Mouse (Mus musculus): Measurements from ENCODE around the gene Ap1g2. TPM values are rescaled to one million over a fixed set of nuclear protein-coding genes. Genes with fewer than 3 reads are reported as not detected.

Gene Ap1g2
- polyA plus RNA-seq, 1 experiment from 2014 or later, result 26.1 TPM

DNA sequence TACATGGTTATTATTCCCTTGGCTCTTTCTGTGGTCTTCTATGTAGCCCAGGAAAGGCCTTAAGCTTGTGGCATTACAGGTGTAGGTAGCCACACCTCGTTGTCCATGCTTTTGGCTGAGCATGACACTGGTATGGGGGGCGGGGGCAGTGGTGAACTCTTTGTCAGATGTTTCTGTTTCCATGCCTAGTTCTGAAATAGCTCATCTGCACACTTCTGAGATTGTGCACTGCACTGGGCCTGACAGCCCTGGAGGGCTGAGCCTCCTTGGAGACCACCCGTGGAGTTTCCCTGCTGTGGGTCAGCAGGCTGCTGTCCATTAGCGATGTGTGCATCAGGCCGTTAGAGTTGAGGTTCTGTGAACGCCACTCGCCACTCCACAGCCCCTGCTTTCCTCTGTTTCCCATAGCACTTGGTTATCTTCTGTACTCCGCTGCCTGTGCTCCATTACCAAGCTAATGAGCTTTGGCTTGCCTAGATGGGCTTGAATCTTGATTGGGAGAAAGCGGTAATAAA is 9.8 kb downstream of the Ap1g2 start:
- DNase-seq, result no peak
- WGBS (ENCODE audit: insufficient replicate concordance), result 70% methylated on average over 9 of the region's 9 CpGs
- peaks cover 46% of the 10 kb centered on the region for H3K4me1 ChIP-seq (replicated peaks)
- peaks cover 42% of the 10 kb centered on the region for H3K36me3 ChIP-seq
- ATAC-seq (ENCODE audit: low read depth), result no peak
- H3K9me3 ChIP-seq (replicated peaks), result no peaks in the 10 kb centered on the region
- H3K27me3 ChIP-seq, result no peaks in the 10 kb centered on the region
- no peak overlapping the region for H3K4me3 ChIP-seq (replicated peaks)
- H3K27ac ChIP-seq, result peak overlapping the region; percentile 34; the same call in 1 of the 2 replicates
- H3K9ac ChIP-seq, result no peak overlapping the region
- no peak overlapping the region; the same call in 1 of the 2 replicates for H3K4me2 ChIP-seq

DNA sequence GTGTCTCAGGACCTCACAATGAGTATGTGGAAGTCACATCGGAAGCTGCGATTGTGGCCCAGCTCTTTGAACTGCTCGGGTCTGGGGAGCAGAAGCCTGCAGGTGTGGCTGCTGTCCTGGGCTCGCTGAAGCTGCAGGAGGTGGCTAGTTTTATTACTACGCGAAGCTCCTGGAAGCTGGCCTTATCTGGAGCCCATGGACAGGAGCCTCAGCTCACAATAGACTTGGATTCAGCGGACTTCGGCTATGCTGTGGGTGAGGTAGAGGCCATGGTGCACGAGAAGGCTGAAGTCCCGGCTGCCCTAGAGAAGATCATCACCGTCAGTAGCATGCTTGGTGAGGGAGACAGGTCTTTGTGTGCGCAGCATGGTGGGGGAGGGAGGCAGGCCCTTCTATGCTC is 10.7 kb downstream of the Ap1g2 start:
- no peak for ATAC-seq (ENCODE audit: low read depth)
- H3K27ac ChIP-seq, result peak overlapping the region; percentile 67

DNA sequence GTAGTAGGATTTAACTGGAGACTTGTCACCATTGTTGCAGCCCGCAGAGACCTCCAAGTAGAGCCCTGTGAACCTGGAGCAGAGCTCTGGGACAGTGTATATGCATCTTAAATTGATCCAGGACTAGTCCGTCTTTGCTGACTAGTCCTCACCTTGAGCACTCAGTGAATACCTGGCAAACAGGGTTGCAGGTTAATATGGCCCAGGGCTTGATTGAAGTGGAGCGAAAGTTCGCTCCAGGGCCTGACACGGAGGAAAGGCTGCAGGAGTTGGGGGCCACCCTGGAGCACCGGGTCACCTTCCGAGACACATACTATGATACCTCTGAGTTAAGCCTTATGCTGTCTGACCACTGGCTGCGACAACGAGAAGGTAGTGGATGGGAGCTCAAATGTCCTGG is 11.1 kb downstream of the Ap1g2 start:
- peaks cover 29% of the 10 kb centered on the region; the same call in 1 of the 2 replicates for H3K36me3 ChIP-seq
- 56% methylated on average over 9 of the region's 9 CpGs for WGBS (ENCODE audit: insufficient replicate concordance)
- H3K9me3 ChIP-seq (replicated peaks), result no peaks in the 10 kb centered on the region
- peak overlapping the region; percentile 67 for H3K27ac ChIP-seq
- H3K4me1 ChIP-seq (replicated peaks), result peaks cover 55% of the 10 kb centered on the region
- H3K27me3 ChIP-seq, result no peaks in the 10 kb centered on the region
- ATAC-seq (ENCODE audit: low read depth), result no peak; the same call in 1 of the 2 replicates
- DNase-seq, result no peak
- H3K4me2 ChIP-seq, result peak overlapping the region; percentile 77
- H3K9ac ChIP-seq, result peak overlapping the region; percentile 75
- peak overlapping the region; percentile 78 for H3K4me3 ChIP-seq (replicated peaks)

More for the DNA sequence above, 10.7 kb downstream of the Ap1g2 start:
- H3K9ac ChIP-seq, result peak overlapping the region; percentile 75
- H3K4me3 ChIP-seq (replicated peaks), result peak overlapping the region; percentile 78
- H3K9me3 ChIP-seq (replicated peaks), result no peaks in the 10 kb centered on the region
- peaks cover 33% of the 10 kb centered on the region for H3K36me3 ChIP-seq
- no peak for DNase-seq
- WGBS (ENCODE audit: insufficient replicate concordance), result 56% methylated on average over 12 of the region's 12 CpGs
- H3K4me2 ChIP-seq, result peak overlapping the region; percentile 77
- H3K4me1 ChIP-seq (replicated peaks), result peaks cover 55% of the 10 kb centered on the region
- H3K27me3 ChIP-seq, result no peaks in the 10 kb centered on the region

DNA sequence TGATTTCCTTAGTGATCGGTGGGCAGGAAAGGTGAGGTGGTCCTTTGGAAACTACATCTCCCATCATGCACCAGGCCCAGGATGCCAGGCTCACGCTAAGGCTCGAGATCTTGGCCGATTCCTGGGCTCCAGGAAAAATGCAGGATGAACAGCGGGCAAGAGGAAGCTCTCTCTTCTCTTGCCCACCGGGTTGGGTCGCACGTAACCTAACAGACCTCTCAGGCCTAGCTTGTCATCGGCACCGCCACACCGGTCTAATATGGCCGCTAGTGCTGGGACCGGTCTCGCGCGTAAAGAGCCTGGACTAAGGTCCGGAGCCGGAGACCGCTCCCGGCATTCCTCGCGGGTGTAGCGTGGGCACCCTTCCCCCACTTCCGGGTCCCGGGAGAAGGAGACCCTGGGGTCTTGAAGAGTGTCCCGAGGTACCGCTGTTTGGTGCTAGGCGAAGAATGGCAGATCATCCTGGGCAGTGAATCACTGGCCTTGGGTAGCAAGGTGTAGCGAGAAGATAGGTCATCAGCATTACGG is 11.6 kb downstream of the Ap1g2 start, which contains the start of gene Thtpa:
Gene Thtpa, plus strand, starts transcription at position 81 of the 528 bp plus-strand sequence.
- peak; percentile 60 for ATAC-seq (ENCODE audit: low read depth)
- H3K4me3 ChIP-seq (replicated peaks), result peak within 1 kb of the TSS; percentile 78
- DNase-seq, result peak; percentile 70
- peaks cover 55% of the 10 kb centered on the region for H3K4me1 ChIP-seq (replicated peaks)
- H3K27ac ChIP-seq, result peak within 1 kb of the TSS; percentile 67
- H3K9ac ChIP-seq, result peak within 1 kb of the TSS; percentile 75
- H3K9me3 ChIP-seq (replicated peaks), result no peaks in the 10 kb centered on the region
- H3K4me2 ChIP-seq, result peak within 1 kb of the TSS; percentile 77
- peaks cover 25% of the 10 kb centered on the region; the same call in 1 of the 2 replicates for H3K36me3 ChIP-seq
- WGBS (ENCODE audit: insufficient replicate concordance), result under 1% methylated on average over 30 of the region's 30 CpGs
- H3K27me3 ChIP-seq, result 0 out of 2 replicates have a peak, but pooled peaks cover under 1% of the 10 kb centered on the region

DNA sequence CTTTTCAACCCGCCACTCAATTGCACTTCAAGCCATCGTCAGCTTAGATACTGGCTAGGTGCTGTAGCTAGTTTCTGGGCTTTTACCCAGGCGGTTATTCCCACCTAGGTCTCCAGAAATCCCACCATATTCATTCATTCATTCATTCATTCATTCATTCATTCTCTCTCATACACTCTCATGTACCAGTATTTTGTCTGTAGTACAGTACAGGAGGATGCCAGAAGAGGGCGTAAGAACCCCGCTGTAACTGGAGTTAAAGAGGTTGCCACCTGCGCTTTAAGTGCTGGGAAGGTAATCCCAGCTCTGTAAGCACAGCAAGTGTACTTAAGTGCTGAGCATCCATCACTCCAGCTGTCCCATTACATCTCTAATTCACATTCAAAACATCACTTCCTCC is 12.5 kb downstream of the Ap1g2 start:
- 43% methylated on average over 6 of the region's 6 CpGs for WGBS (ENCODE audit: insufficient replicate concordance)
- H3K9me3 ChIP-seq (replicated peaks), result no peaks in the 10 kb centered on the region
- H3K4me2 ChIP-seq, result peak overlapping the region; percentile 77
- H3K27ac ChIP-seq, result no peak overlapping the region; the same call in 1 of the 2 replicates
- peaks cover 18% of the 10 kb centered on the region; the same call in 1 of the 2 replicates for H3K36me3 ChIP-seq
- peak overlapping the region; percentile 78 for H3K4me3 ChIP-seq (replicated peaks)
- peak overlapping the region; percentile 75; the same call in 1 of the 2 replicates for H3K9ac ChIP-seq
- H3K27me3 ChIP-seq, result 0 out of 2 replicates have a peak, but pooled peaks cover 4% of the 10 kb centered on the region
- peaks cover 55% of the 10 kb centered on the region for H3K4me1 ChIP-seq (replicated peaks)
- ATAC-seq (ENCODE audit: low read depth) (no peak), DNase-seq (no peak)

DNA sequence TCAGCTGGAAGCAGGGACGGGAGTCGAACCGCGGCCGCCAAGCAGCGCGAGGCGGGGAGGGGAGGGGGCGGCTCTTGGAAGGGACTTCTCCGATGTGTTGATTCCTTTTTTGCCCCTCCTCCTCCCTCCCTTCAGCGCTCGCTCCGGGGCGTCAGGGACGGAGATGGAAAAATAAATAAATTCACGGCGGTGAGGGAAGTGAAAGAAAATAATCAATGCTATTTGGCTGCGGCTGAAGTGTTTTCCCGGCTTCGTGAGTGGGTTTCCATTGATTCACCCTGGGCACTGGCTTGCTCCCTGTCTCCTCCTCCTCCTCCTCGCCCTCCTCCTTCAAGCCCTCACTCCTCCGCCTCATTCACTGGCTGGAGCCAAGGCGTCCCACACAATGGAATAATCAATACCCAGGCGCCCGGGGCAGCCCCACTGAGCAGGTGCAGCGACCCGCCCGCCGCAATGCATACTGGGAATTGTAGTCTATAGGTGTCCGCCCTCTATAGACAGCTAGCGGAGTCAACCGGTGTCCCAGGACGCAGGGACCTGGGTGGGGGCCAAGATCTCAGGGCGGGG is 14.3 kb downstream of the Ap1g2 start, which contains the start of gene Zfhx2:
Gene Zfhx2, minus strand, starts transcription at position 314 of the 567 bp plus-strand sequence.
- H3K36me3 ChIP-seq, result 0 out of 2 replicates have a peak, but pooled peaks cover 3% of the 10 kb centered on the region
- H3K4me1 ChIP-seq (replicated peaks), result peaks cover 46% of the 10 kb centered on the region
- peak; percentile 91 for DNase-seq
- peak within 1 kb of the TSS; percentile 71 for H3K4me3 ChIP-seq (replicated peaks)
- under 1% methylated on average over 34 of the region's 34 CpGs for WGBS (ENCODE audit: insufficient replicate concordance)
- H3K4me2 ChIP-seq, result peak within 1 kb of the TSS; percentile 96
- ATAC-seq (ENCODE audit: low read depth), result peak; percentile 91
- no peaks in the 10 kb centered on the region for H3K9me3 ChIP-seq (replicated peaks)
- H3K27ac ChIP-seq, result peak within 1 kb of the TSS; percentile 71
- 0 out of 2 replicates have a peak, but pooled peaks cover 4% of the 10 kb centered on the region for H3K27me3 ChIP-seq
- H3K9ac ChIP-seq, result peak within 1 kb of the TSS; percentile 80

DNA sequence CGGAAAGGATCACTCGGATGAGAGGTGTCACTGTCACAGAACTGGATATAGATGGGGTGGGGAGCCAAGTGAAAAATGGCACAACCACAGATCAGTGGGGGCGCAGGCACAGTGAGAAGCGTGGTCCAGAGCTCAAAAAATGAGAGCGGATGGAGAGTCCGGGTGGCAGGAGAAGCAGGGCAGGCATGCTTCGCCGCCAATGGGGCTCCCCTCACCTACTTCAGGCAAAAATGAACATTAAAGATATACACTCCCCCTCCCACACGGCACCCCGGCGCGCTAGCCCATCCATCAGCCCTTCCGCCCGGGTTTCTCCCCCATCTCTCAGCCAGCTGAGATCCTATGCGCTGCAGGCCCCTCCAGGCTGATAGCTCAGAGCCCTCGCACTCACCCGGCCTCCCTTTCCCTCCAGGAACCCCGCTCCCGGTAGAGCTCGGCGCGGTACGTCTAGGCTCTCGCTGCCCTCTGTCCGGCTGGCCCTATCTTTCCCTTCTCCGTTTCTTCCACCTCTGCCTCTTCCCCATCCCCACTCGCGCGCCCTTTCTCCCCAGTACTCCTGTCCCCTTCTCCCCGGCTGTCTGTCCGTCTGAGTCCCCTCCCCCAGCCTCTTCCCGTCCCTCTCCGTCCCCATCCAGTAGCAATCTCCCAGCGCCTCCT is 15.1 kb downstream of the Ap1g2 start:
- H3K4me2 ChIP-seq, result peak overlapping the region; percentile 96
- WGBS (ENCODE audit: insufficient replicate concordance), result 9% methylated on average over 34 of the region's 34 CpGs
- H3K27me3 ChIP-seq, result 0 out of 2 replicates have a peak, but pooled peaks cover 4% of the 10 kb centered on the region
- peak overlapping the region; percentile 80 for H3K9ac ChIP-seq
- DNase-seq, result no peak
- H3K4me3 ChIP-seq (replicated peaks), result peak overlapping the region; percentile 71
- peaks cover 41% of the 10 kb centered on the region for H3K4me1 ChIP-seq (replicated peaks)
- no peak for ATAC-seq (ENCODE audit: low read depth)
- no peaks in the 10 kb centered on the region for H3K36me3 ChIP-seq
- peak overlapping the region; percentile 71 for H3K27ac ChIP-seq
- no peaks in the 10 kb centered on the region for H3K9me3 ChIP-seq (replicated peaks)

DNA sequence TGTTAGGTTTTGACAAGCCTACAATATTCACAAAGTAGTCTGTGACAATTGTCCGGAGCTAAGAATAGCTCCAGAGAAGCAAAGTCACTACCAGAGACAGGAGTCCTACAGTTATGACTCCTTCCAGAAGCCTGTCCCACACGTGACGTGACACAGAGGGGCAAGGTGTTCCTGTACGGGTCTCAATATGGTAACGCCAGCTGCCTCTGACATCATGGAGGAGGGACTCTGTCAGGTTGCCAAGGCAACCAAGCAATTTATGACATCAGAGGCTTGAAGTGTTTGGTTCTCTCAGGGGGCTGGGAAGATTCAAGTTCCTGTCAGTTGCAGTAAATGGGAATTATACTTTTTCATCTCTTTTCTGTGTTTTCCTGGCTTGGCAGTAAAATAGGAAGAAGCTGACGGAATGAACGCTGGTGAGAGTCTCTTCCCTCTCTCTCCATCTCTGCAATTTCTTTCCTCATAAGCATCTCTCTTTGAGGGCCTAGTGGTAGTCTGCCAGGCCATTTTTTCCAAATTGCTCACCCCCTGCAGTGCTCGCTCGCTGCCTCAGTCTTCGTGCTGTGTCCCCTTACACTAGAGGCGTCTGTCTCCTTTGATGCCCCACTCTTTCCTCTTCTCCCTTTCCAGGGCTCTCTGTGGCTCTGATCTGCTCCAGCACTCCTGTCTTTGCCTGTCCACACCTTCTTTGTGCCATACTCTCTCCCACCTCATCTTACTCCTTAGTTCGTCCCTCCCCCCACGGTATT is 17.0 kb downstream of the Ap1g2 start:
- no peaks in the 10 kb centered on the region for H3K36me3 ChIP-seq
- no peak overlapping the region for H3K27ac ChIP-seq
- no peaks in the 10 kb centered on the region for H3K9me3 ChIP-seq (replicated peaks)
- no peak overlapping the region for H3K4me2 ChIP-seq
- WGBS (ENCODE audit: insufficient replicate concordance), result 59% methylated on average over 13 of the region's 13 CpGs
- H3K9ac ChIP-seq, result no peak overlapping the region
- 0 out of 2 replicates have a peak, but pooled peaks cover 4% of the 10 kb centered on the region for H3K27me3 ChIP-seq
- H3K4me1 ChIP-seq (replicated peaks), result peaks cover 39% of the 10 kb centered on the region
- ATAC-seq (ENCODE audit: low read depth) (no peak), DNase-seq (no peak)
- H3K4me3 ChIP-seq (replicated peaks), result no peak overlapping the region

DNA sequence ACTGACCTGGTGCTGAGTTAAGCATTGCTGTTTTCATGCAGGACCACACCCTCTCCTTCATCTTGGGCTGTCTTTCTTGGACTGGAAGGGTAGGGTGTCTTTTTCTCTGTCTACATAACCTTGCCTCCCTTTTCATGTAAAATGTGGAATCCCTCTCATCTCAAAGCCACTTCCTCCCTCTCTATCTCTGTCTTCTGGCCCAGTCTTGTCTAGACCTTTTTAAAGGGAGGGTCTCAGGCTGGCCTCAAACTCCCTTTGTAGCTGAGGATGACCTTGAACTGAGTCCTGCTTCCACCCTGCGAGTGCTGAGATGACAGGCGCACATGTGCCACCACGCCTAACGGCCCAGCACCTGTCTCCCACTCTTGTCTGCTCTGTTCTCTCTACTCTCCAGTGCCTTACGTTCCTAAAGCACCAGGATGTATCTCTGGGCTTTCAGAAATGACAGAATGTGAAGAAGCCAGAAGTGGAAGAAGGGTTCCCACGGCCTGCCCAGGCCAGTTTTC is 20.3 kb downstream of the Ap1g2 start:
- 0 out of 2 replicates have a peak, but pooled peaks cover 4% of the 10 kb centered on the region for H3K27me3 ChIP-seq
- DNase-seq, result no peak
- peak overlapping the region; percentile 29; the same call in 1 of the 2 replicates for H3K27ac ChIP-seq
- no peaks in the 10 kb centered on the region for H3K36me3 ChIP-seq
- no peak overlapping the region for H3K4me3 ChIP-seq (replicated peaks)
- H3K4me2 ChIP-seq, result no peak overlapping the region
- ATAC-seq (ENCODE audit: low read depth), result no peak
- no peak overlapping the region for H3K9ac ChIP-seq
- peaks cover 18% of the 10 kb centered on the region for H3K4me1 ChIP-seq (replicated peaks)
- no peaks in the 10 kb centered on the region for H3K9me3 ChIP-seq (replicated peaks)
- 72% methylated on average over 6 of the region's 6 CpGs for WGBS (ENCODE audit: insufficient replicate concordance)

DNA sequence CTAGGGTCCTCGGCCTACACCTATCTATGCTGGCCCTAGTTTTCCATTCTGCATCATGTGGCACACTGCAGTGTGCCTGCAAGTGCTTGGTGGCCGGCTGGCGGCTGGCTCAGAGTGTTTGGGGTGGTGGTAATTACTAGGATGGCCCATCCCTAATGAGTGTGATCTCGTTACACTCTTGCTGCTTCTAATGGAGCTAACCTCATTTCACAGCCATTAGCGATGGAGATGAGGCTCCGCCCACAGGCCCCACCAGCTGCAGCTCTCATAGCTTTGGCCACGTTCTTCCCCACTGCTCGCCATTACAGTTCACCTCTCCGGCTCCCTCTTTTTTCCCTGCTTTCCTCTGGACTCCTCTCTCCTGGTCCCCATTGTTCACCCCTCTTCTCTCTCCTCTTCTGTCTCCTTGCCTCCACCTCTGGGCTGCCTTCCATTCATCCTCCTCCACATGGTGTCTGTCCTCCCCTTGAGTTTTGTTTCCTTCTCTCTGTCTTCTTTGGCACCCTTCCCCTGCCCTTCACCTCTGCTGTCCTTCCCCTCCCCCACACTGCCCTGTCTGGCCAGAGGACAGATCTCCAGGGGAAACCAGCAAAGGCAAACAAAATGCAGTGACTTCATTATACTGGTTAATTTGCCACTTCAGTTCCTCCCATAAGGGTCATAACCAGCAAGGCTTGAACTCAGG is 20.9 kb downstream of the Ap1g2 start:
- 60% methylated on average over 9 of the region's 9 CpGs for WGBS (ENCODE audit: insufficient replicate concordance)
- no peak overlapping the region for H3K4me2 ChIP-seq
- DNase-seq, result no peak
- H3K27ac ChIP-seq, result peak overlapping the region; percentile 29; the same call in 1 of the 2 replicates
- H3K4me3 ChIP-seq (replicated peaks), result no peak overlapping the region
- 0 out of 2 replicates have a peak, but pooled peaks cover 4% of the 10 kb centered on the region for H3K27me3 ChIP-seq
- no peaks in the 10 kb centered on the region for H3K9me3 ChIP-seq (replicated peaks)
- no peak overlapping the region for H3K9ac ChIP-seq
- ATAC-seq (ENCODE audit: low read depth), result no peak
- H3K4me1 ChIP-seq (replicated peaks), result peaks cover 15% of the 10 kb centered on the region
- H3K36me3 ChIP-seq, result no peaks in the 10 kb centered on the region

Measured in liver, embryonic 13.5 days (tissue).